Mouse (Mus musculus): ENCODE measurements around the gene Oaz1.

DNA sequence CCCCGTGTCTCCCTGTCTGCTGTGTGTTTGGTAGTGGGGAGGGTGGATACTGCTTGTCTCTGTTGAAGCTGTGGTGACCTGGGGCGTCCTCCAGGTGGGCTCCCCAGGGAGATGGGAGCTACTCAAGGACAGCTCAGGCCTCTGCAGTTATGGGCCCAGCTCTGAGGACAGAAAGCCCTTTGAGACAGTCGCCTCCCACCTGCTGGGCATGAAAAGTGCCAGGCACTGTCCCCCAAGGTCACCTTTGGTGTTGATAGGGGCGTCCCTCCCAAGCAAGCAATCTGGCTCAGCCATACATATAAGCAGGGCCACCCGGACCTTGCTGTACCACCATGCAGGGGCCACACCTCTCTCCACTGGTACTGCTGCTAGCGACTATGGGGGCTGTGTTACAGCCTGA lies 21.5 kb upstream of the Oaz1 start, which contains the start of gene Amh:
- TF ChIP-seq POLR2A (IDR thresholded peaks at IDR 0.05; ENCODE audit: borderline replicate concordance, control insufficient read depth, low read depth, low read length) (no peak), CTCF (IDR thresholded peaks at IDR 0.05; ENCODE audit: control insufficient read depth, insufficient read depth, low read length) (no peak)
